Mouse (Mus musculus): ENCODE results near the gene 4933424G06Rik.

GRCm38 (mm10) chr1:36744268-36744944 lies 34.5 kb downstream of the 4933424G06Rik start:
- TF ChIP-seq USF2 (IDR thresholded peaks at IDR 0.05; ENCODE audit: borderline replicate concordance in 1 of 2, insufficient read depth in 1 of 2, low read depth in 1 of 2, low read length in 2 of 2): no peak
- no peak for TF ChIP-seq ZKSCAN1 (IDR thresholded peaks at IDR 0.05; ENCODE audit: low read depth, low read length)
- no peak for TF ChIP-seq EP300 (IDR thresholded peaks at IDR 0.05; ENCODE audit: low read depth in 1 of 2, low read length in 2 of 2)
- TF ChIP-seq CTCF (IDR thresholded peaks at IDR 0.05 in 2 of 3, conservative IDR thresholded peaks at IDR 0.05 in 1 of 3; ENCODE audit: control insufficient read depth in 1 of 3, insufficient read depth in 1 of 3, low read depth in 2 of 3, low read length in 3 of 3, poor library complexity in 1 of 3, severe bottlenecking in 1 of 3): peak; percentile 76 to 81 (median 77)
- TF ChIP-seq E2F4 (IDR thresholded peaks at IDR 0.05; ENCODE audit: borderline replicate concordance, low read depth, low read length): no peak
